Mouse (Mus musculus) kidney, postnatal 4 days (tissue): ENCODE data around the gene BC048403.

Source experiments
- DNase-seq, 2 experiments: peaks; one replicate each; pipeline ENCODE4 v3.0.0; 2021; ENCODE audit warnings: mixed read lengths in 2 of 2

Gene BC048403

GRCm38 (mm10) chr10:121759095-121759494 lies 19.4 kb downstream of the BC048403 start:
- no peak for DNase-seq

GRCm38 (mm10) chr10:121762141-121762540 lies 22.4 kb downstream of the BC048403 start:
- DNase-seq: no peak

- DNase-seq: no peak
Measured at GRCm38 (mm10) chr10:121763191-121763590, 23.5 kb downstream of the BC048403 start.

- no peak for DNase-seq
Measured at GRCm38 (mm10) chr10:121764469-121765173, 24.9 kb downstream of the BC048403 start.

GRCm38 (mm10) chr10:121765174-121766057 lies 25.7 kb downstream of the BC048403 start:
- peak in 1 of 2 experiments; percentile 25 for DNase-seq

GRCm38 (mm10) chr10:121767295-121767694 lies 27.6 kb downstream of the BC048403 start:
- DNase-seq: peak; percentile 60 to 61

- DNase-seq: peak in 1 of 2 experiments; percentile 32
Measured at GRCm38 (mm10) chr10:121769711-121770110, 30.0 kb downstream of the BC048403 start.

- DNase-seq: peak; percentile 20 to 38
Measured at GRCm38 (mm10) chr10:121770624-121771577, 31.2 kb downstream of the BC048403 start.

- no peak for DNase-seq
Measured at GRCm38 (mm10) chr10:121773813-121774212, 34.1 kb downstream of the BC048403 start.

GRCm38 (mm10) chr10:121775990-121776389 lies 36.3 kb downstream of the BC048403 start:
- DNase-seq: no peak

GRCm38 (mm10) chr10:121781159-121781558 lies 41.4 kb downstream of the BC048403 start:
- peak; percentile 45 to 63 for DNase-seq

- no peak for DNase-seq
Measured at GRCm38 (mm10) chr10:121788536-121788935, 48.8 kb downstream of the BC048403 start.

GRCm38 (mm10) chr10:121790078-121790477 lies 50.3 kb downstream of the BC048403 start:
- no peak for DNase-seq

- DNase-seq: no peak
Measured at GRCm38 (mm10) chr10:121792661-121793060, 52.9 kb downstream of the BC048403 start.

- DNase-seq: no peak
Measured at GRCm38 (mm10) chr10:121794486-121794885, 54.7 kb downstream of the BC048403 start.

- DNase-seq: peak in 1 of 2 experiments; percentile 29
Measured at GRCm38 (mm10) chr10:121796027-121796802, 56.5 kb downstream of the BC048403 start.

- no peak for DNase-seq
Measured at GRCm38 (mm10) chr10:121800041-121800440, 60.3 kb downstream of the BC048403 start.
